Mouse (Mus musculus) heart, postnatal 10 days (tissue): Measurements from ENCODE around the gene Wdr63. TPM values are rescaled to one million over a fixed set of nuclear protein-coding genes. Genes with fewer than 3 reads are reported as not detected.

ENCODE experiments used
- DNase-seq, 2 experiments: peaks; one replicate each; pipeline ENCODE4 v3.0.0; 2021
- intact Hi-C: fragments of 180-260 bp; cut with DNase I; formaldehyde crosslinking; loops from one replicate; pipeline ENCODE4 v1.15.1; 2025
- total RNA-seq, 2 experiments: library from RNA; stranded (reverse); gene quantifications; 2 replicates each; pipeline ENCODE4 v1.2.3; 2021

Gene Wdr63
- total RNA-seq = not detected

DNA sequence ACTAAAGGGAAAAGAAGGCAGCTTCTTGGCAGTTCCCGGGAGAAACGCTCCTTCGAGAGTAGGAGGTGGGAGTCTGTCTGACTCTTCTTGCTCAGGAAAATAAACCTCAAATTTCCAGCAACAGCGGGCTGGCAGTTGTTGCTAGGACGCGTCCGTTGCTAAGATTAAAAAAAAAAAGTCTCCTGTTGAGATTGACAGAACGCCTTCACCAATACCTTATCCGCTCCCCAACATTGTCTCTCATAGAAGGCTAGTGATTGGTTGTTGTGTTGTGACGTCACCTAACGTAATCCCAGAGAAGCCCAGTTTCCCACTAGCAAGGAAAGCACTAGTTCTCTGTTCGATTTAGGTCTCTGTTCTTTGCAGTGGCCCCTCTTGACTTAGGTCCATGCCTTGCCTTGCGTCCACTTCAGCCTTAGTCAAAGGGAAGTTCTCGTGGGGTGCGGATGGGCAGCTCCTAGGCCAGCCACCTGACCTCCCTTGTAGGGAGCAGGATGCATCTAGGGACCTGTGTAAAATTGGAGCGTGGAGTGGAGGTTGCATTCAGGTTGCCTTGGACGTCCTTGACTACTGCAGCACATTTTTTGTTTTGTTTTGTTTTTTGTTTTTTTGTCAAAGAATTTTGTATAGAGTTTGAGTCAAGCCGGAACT is at the start of gene Wdr63:
Wdr63 (minus strand) TSS at position 210 of the 651 bp plus-strand sequence.
- peak; percentile 70 to 76 for DNase-seq
- intact Hi-C loops = loop anchor here (10.0 kb wide), 1 partner anchor 67 kb away; no protein-coding TSS in a partner anchor

DNA sequence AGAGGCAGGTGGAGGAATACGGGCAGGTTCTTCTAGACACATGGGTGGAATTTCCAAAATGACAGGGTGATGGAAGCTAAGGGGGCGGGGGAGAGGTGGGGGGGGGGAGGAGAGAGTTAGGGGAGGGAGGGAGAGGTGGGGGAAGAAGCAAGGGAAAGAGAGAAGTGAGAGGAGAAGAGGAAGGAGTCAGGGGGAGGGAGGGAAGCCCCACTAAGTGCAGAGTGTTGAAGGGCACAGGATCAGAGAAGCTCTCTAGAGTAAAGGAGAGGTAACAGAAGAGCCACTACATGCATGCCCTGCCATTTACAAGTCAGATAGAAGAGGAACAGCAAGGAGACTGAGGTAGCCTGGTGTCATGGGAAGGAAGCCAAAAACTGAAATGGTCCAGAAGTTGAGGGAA is 48.9 kb upstream of the Wdr63 start:
- intact Hi-C loops = no loop called here
- no peak for DNase-seq

DNA sequence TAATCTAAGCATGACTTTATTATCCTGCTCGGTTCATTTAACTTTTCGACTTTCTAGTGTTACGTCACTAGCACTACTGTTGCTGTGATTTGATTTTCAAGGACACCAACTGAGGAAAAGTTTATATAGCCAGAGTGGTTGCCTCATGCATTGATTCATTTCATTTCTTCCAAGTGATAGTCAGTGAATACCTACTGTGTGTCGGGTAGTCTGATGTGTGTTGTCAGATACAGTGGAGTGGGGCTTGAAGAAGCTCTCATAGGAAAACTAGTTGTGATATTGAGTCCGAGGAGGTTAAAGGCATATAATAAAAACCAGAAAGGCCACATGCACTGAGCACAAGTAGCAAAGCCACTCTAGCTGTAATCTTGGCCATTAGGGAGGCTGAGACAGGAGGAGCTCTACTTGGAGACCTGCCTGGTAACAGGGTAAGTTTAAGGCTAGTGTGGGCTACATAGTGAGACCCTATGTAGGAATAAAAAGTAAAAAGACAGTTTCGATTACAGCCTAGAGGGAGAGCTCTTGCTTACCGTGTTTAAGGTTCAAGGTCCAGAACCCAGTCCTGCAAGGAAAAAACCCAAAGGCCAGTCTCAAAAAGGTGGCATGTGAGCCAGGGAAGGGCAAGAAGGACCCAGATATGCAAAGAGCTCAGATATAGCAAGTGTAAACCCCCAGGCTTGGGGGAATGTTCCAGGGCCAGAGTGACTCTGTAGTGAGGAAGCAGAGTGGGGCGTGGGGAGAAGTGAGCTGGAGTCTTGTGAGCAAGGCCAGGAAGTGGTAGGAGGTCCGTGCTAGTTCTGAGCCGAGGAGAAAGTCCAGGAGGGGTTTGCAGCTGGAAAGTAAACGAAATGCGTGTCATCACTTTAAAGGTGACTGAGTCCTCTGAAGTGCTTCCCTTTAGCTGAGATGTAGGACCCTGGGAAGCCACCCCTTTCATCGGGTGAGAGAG is 48.0 kb upstream of the Wdr63 start:
- intact Hi-C loops = loop anchor here (2.0 kb wide), 1 partner anchor 21 kb away; no protein-coding TSS in a partner anchor
- no peak for DNase-seq

DNA sequence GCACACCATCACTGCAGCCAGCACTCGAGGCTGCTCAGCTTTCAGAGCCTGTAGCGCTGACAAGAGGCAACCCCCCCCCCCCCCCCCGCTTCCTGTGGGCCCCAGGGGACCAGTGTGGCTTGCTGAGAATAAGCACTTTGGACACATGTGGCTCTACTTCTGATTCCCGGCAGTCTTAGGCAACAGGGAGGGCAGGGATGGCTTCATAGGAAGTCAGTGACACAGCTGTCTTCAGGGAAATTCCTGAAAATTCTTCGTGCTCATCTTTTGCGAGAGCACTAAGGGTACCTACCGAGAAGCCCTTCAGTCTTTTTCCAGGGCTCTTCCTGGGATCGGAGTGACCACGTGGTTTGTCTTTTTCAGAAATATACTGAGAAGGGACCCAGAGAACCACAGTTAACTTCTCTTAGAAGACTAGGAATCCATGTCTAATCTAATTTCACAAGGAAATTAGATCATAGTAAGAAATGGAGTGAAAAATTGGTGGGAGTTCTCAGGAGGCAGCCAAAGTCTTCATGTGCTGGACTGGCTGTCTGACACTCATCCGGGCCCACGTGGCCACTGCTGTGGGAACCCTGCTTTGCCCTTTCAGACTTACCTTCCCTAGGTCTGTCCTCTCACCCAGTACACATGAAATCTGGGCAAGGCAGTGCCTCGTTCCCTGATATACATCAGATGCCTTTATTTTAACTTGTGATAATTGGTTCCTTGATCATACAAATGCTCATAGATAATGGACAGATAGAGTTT is 46.1 kb upstream of the Wdr63 start:
- peak; percentile 26 to 37 for DNase-seq
- intact Hi-C loops = loop anchor here (2.0 kb wide), 1 partner anchor 23 kb away; no protein-coding TSS in a partner anchor

DNA sequence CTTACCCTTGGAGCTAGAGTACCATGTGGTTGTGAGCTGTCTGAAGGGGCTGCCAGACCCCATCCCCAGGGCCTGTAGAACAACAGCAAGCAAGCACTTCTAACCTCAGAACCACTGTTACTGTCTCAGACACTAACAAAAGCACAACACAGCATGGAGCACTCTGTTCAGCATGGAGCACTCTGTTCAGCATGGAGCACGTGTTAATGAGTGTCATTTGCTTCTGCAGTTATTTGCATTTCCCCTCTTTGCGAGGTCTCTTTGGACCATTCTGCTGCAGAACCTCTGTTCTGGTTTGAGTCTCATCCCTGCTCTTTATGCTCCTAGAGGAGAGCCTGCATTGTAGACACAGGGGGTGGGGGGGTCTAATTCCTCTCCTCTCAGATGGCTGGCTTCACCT is 45.0 kb upstream of the Wdr63 start:
- intact Hi-C loops = no loop called here
- DNase-seq = no peak

DNA sequence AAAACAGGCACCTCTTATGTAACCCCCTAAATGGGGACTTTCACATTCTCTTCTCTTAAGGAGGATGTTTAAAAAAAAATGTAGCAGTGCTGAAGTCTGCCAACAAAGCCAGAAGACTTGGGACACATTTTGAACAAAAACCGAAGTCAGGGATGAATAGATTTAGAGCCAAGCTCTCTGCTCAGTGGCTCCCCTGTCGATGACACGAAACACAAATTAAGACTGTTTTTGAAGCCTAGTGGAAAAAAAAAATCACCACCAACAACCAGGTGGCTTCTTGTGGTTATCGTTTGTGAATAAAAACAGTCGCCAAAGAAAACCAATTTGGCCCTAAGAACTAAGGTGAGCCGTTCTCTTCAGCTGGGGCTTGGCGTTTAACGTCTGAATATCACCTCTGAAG is 44.4 kb upstream of the Wdr63 start:
- intact Hi-C loops = no loop called here
- no peak for DNase-seq

DNA sequence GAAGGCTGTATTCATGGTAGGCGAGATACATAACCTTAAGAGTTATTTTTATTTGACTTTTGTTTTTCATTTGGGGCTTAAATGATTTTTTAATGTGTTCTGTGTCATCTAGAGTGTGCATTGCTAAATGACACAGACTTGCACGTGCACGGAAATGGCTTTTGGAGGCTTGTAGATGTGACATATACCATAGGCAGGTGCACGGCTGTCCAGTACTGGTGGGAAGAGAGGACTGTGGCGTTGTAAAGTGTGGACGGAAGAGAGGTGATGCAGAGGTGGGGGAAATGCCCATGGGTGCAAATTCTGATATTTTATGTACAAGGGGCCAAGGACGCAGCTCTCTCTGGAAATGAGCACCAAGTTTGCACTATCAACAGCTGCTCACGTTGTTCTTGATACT is 43.8 kb upstream of the Wdr63 start:
- no peak for DNase-seq
- intact Hi-C loops = no loop called here

DNA sequence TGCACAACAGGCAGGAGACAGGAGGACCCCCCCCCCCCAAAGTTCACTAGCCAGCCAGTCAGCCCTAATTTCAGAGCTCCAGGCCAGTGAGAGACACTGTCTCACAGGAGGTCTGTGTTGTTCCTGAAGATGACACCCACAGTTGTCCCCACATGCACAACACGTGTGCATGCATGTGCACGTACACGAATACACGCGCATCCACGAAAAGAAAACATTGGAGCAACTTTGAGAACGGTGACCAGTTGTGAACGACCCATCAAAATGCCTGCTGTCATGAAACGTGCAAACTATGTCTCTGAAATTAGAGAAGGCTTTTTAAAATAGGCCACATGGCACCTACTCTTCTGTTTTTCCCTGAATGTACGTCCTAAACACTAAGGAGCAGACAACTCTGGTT is 43.4 kb upstream of the Wdr63 start:
- no peak for DNase-seq
- intact Hi-C loops = no loop called here

DNA sequence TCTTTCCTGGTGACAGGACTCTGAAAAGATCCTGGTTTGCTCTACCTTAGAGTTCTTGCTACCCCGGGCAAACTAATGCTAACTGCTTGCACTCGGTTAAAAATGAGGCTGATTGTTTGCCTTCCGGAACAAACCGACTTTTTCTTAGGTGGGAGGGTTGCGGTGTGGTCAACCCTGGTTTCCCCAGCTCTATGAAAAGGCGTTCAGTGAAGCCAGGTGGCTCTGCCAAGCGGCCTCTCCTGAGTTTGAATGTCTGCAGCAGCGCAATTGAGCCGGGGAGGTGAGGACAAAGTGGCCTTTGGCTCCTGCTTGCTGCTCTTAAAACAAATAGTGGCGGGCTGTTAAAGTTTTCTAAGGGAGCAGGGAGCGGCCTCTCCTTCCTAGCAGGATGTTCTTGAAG is 42.6 kb upstream of the Wdr63 start:
- DNase-seq = peak; percentile 17 to 22

DNA sequence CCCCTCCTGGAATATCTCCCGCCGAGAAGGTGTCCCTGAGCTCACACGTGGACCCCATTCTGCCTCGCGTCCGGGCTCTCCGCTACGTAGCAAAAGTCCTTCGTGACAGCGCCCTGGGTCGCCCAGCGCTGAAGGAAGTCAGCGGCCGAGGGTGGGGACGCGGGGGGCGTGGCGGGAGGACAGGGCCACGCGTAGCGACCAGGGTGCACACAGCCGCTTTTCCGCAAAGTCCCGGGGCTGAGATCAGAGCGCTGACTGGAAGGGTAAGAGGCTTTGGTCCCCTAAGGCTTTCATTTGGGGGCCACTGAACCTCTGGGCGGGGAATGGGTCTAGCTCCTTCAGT is 42.1 kb upstream of the Wdr63 start:
- intact Hi-C loops = loop anchor here (1.0 kb wide), 1 partner anchor 41 kb away; no protein-coding TSS in a partner anchor
- peak; percentile 58 to 63 for DNase-seq

More for the DNA sequence above, 42.6 kb upstream of the Wdr63 start:
- intact Hi-C loops = loop anchor here (1.0 kb wide), 1 partner anchor 41 kb away; no protein-coding TSS in a partner anchor

DNA sequence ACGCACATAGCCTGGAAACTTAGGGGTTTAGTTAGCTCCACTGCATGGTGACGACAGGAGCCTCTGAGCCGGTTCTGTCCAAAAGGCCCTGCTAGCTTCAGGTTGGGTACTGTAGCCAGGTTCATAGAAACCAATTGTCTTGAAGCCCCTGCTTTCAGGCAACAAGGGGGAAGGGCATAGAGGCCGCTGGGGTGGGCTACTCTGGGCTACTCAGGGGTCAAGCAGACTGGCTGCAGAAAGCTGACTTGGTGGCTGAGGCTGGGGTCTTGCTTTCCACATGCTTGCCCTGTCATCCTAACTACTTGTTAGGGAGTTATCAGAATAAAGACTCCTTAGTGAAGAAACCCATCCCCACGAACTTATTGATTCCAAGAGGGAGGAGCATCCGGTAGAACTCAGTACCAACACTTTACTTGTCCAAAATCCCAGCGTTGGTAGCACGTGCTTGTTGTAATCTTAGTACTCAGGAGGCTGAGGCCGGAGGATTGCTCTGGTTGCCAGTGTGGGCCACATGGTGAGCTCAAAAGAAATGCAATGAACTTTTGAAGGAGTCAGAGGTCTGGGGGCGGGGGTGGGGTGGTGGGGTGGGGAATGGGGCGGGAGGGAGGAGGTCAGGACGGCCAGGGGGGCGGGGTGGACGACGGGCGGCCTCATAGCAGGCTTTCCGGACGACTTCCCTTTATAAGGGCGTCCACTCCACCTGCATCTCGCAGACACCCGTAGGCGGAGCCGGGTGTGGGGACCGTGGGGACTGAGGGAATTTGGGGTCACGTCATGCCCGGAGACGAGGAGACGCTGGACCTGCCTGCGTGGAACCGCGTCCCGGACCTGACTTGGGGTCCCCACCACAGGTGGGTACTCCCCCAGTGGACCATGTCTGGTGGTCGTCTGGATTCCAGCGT is 41.5 kb upstream of the Wdr63 start, which contains the start of gene Mcoln2:
Mcoln2 (plus strand) TSS at position 678 of the 902 bp plus-strand sequence.
- DNase-seq = peak; percentile 6 to 10
- intact Hi-C loops = loop anchor here (1.0 kb wide), 1 partner anchor 40 kb away; no protein-coding TSS in a partner anchor

DNA sequence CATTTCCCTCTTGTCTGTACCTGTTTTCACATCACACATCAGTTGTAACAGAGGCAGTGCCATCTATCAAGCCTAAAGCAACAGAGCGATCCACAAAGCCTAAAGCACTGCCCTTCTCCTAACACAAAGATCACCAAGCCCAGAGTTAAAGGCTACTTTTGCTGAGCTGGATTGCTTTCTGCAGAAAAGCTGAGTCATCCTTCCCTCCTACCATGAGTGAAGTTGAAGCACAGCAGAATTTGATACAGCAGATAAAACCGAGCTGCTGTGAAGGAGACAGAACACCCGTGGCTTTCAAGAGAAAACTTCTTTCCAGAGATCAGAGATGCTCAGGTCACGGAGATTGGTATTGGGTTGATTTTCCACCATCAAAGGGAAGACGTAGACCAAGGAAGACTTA is 38.2 kb upstream of the Wdr63 start:
- no peak for DNase-seq
- intact Hi-C loops = no loop called here

DNA sequence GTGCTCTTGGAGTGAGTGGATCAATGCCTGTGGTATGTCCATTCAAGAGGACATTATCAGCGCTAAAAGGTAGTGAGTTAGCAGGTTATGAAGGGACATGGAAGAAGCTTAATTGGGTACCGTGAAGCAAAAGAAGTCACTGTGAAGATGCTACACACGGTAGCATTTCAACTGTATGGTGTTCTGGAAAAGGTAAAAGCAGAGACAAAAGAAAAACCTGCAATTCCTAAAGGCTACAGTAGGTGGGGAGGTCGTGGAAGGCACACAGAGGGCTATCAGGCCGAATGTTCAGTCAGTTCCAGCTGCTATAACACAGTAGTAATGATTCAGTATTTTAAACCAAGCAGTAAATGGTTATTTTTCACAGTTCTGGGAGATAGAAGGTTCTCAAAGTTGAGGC is 37.6 kb upstream of the Wdr63 start:
- intact Hi-C loops = no loop called here

DNA sequence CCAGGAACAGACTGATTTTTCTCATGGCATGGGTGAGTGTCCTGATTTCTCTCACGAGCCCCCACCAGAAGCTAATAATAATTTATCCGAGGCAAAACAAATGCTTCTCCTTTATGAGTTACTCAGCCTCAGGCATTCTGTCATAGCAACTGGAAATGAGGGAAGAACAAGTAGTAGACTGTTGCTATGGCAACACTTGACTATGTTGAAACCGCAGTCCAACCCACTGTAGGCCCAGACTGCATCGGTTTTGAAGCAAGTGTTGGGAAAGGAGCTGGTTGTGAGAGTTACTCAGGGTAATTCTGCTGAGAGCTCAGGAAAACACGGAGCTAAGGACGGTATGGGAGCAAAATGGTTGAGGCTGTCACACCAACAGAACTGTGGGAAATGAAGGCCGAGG is 34.6 kb upstream of the Wdr63 start:
- DNase-seq = no peak
- intact Hi-C loops = no loop called here

More for the DNA sequence above, 37.6 kb upstream of the Wdr63 start:
- DNase-seq = no peak

DNA sequence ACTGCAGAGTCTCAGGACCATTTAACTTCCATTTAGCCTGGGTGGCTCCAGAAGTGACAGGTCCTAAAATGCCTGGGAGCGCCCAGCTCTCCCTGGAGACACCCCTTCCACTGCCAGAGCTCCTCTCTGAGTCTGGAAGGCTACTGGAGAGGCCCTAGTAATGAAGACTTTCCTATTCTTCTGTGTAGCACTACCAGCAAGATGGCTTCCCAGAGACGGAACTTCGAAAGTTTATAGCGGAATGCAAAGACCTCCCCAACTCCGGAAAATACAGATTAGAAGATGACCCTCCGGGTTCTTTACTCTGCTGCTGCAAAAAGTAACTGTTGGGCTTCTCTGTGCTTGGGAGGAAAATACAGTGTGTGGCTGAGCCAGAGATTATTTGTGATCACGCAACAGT is 32.3 kb upstream of the Wdr63 start:
- no peak for DNase-seq
- intact Hi-C loops = no loop called here

DNA sequence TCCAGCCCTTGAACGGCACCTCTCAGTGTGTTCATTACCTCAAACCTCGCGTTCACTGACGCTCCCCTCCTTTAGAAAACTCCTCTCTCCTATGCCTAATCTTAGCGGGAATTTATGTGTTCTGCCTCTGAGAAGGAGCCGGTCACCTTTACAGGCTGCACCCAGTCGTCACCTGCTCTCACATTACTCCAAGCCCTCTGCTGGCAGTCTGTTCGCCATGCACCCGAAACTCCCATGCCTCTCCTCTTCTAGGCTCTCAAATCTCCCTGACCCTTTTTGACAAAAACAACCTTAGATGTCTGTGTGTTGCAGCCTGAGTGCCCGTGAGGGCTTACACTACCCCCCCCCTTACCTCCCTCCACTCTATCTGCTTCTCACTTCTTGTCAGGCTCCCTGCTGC is 28.5 kb upstream of the Wdr63 start:
- intact Hi-C loops = no loop called here
- DNase-seq = no peak

DNA sequence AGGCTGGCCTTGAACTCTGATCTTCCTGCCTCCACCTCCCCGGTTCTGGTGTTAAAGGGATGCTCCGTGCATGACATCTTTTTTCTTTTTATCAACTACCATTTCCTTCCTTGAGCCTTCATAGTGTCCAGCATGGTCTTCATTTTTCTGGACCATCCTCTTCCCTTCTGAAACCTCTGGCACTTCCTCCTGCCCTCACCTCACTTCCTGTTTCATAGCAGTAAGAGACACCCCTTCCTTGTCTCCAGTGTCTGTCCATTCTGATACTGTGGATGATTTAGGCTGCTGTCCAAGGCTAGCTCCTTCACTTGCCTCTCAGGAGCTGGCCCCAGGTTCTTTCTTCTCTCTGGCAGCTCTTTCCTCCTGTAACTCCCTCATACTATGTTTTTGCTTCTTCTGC is 27.5 kb upstream of the Wdr63 start:
- no peak for DNase-seq
- intact Hi-C loops = no loop called here

DNA sequence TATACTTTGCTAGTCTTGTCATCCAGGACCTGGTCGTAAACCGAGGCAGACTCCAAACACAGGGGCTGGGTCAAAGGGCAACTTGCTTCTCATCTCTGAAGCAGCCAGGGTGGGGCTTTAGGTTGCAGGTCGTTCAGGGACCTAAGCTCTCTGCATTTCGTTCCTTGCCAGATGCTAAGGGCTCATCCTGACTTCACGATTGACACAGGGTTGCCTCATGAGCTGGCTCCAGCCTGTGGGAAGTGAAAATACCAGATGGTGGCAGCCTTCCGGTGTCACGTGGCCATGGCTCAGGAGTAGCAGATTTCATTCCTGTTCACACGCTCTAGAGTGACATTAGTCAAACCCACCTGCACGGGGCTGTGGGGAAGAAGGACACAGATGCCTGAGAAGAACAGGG is 26.9 kb upstream of the Wdr63 start:
- intact Hi-C loops = no loop called here
- DNase-seq = no peak

DNA sequence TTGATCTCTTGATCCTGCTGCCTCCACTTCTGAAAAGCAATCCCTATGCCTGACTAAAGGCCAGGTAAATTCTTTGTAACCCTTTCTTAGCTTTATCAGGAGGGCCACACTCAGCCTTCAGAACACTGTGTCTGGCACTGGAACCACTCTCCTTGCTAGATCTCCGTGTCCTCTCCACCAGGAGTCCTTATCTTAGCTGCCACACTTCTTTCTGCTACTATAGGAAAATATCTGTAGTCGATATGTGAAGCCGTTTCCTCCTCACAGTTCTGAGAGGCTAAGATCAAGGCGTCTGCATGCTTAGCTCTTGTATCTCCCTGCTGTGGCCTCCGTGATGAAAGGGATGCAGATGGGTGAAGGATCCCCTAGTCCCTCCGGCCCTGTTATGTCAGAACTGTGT is 19.3 kb upstream of the Wdr63 start:
- no peak for DNase-seq
- intact Hi-C loops = no loop called here

DNA sequence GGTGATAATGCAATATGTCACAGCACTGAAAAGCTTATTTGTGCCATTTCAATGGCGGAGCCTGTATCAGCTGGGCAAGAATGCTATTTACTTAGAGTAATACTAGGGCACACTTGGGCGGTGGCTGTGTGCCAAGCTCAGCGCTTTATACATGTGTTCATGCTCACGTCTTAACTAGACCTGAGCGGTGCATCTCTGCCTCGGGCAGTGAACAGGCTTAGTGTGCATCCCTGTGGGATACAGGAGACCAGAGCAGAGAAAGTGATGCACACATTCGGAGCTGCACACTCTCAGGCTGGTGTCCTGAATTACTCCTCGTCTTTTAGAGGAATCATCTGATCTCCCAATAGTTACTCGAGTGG is 15.5 kb upstream of the Wdr63 start:
- no peak for DNase-seq
- intact Hi-C loops = no loop called here
